Mouse (Mus musculus): Measurements from ENCODE around the gene Spns2.

GRCm38 (mm10) chr11:72457995-72458496 lies 31.7 kb downstream of the Spns2 start:
- TF ChIP-seq E2F4 (IDR thresholded peaks at IDR 0.05; ENCODE audit: insufficient replicate concordance, low read depth, low read length), result no peak
- no peak for TF ChIP-seq ZC3H11A (IDR thresholded peaks at IDR 0.05; ENCODE audit: low read depth, low read length)
- TF ChIP-seq CTCF (conservative IDR thresholded peaks at IDR 0.05 in 1 of 2, IDR thresholded peaks at IDR 0.05 in 1 of 2; ENCODE audit: low read depth in 2 of 2, low read length in 2 of 2), result no peak
- no peak for TF ChIP-seq KAT2A (IDR thresholded peaks at IDR 0.05; ENCODE audit: insufficient replicate concordance, low read length)
- no peak for TF ChIP-seq EP300 (IDR thresholded peaks at IDR 0.05; ENCODE audit: low read length)
- TF ChIP-seq POLR2A (IDR thresholded peaks at IDR 0.05; ENCODE audit: low read depth, low read length), result no peak
- no peak for TF ChIP-seq GABPA (IDR thresholded peaks at IDR 0.05; ENCODE audit: insufficient replicate concordance, low read depth, low read length)
- no peak for TF ChIP-seq MEF2A (IDR thresholded peaks at IDR 0.05; ENCODE audit: borderline replicate concordance, low read depth, low read length)
- no peak for TF ChIP-seq POLR2AphosphoS2 (IDR thresholded peaks at IDR 0.05; ENCODE audit: low read depth, low read length)
- no peak for TF ChIP-seq BHLHE40 (IDR thresholded peaks at IDR 0.05; ENCODE audit: low read depth, low read length)
- no peak for TF ChIP-seq NELFE (IDR thresholded peaks at IDR 0.05; ENCODE audit: low read depth, low read length)
- TF ChIP-seq UBTF (IDR thresholded peaks at IDR 0.05; ENCODE audit: low read depth, low read length), result no peak

Measured in CH12.LX (cell line).